Mouse (Mus musculus): ENCODE results near the gene Anp32a. TPM values are rescaled to one million over a fixed set of nuclear protein-coding genes. Genes with fewer than 3 reads are reported as not detected.
A peak's percentile ranks its signal among the peaks of the same experiment; 100 is the strongest.

Anp32a gene
- polyA plus RNA-seq, 1 experiment, result 58.2 TPM

DNA sequence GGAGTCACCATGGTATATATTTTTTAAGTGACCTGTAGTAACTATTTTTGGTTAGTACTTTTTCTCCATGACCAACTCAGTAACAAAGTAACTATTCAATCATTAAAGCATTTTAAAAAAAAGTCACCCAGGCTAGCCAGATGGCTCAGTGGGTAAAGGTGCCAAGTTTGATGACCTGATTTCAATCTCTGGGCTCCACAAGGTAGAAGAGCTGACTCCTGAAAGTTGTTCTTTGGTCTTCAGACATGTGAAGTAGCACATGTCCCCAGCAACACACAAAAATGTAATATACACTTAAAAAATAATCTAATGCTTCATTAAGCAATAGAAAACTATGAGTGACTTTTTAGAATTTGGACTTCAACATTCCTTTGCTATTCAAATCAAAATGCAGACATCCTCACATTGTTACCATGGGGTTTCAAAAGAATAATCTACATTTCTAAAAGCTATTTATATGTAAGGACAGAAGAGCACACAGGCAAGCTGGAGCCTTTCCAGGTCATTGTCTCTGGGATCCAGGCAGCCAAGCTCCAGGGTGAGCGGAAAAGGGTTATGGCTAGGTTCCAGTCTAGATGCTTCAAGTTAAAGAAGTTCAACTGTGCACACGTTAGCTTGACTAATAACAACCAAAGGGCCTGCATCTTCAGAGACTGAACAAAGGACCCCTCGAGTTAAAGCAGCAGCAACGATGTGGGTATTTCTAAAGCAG is 3.0 kb upstream of the Anp32a start:
- no peak for DNase-seq
- H3K4me3 ChIP-seq (replicated peaks; ENCODE audit: extremely low read depth, low read depth, low read length), result no peak overlapping the region
- TF ChIP-seq CTCF (IDR thresholded peaks at IDR 0.05; ENCODE audit: insufficient read depth, low read length) (no peak), POLR2A (IDR thresholded peaks at IDR 0.05; ENCODE audit: borderline replicate concordance, extremely low read depth, low read depth, low read length) (no peak)
- H3K4me1 ChIP-seq (ENCODE audit: control insufficient read depth, insufficient read depth, low read length), result peaks cover 5% of the 10 kb centered on the region; the same call in 1 of the 2 replicates
- WGBS, result 33% methylated on average over 4 of the region's 4 CpGs

DNA sequence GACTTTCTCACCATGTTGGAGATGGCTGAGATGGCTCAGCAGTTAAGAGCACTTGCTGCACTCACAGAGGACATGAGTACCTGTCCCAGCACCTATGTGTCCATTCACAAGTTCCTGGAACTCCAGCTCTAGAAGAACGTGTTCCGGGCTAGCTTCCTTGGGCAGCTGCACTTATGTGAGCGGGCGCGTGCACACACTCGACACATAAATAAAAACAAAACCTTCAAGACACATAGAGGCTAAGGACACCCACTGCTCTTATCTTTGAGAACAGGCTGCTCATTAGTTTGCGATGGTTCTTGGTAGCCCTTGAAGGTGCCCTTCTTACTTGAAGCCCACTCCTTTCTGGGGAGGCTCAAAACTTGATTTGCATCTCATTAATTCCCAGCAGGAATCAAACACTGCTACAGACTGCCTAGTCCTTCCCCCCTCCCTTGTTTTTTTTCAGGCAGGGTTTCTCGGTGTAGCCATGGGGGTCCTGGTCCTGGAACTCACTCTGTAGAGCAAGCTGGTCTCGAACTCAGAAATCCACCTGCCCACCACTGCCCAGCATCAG is 2.4 kb upstream of the Anp32a start:
- 58% methylated on average over 9 of the region's 9 CpGs for WGBS
- Histone ChIP-seq H3K4me1 (ENCODE audit: control insufficient read depth, insufficient read depth, low read length) (peaks cover 5% of the 10 kb centered on the region; the same call in 1 of the 2 replicates), H3K4me3 (replicated peaks; ENCODE audit: extremely low read depth, low read depth, low read length) (no peak overlapping the region)
- no peak for DNase-seq
- TF ChIP-seq POLR2A (IDR thresholded peaks at IDR 0.05; ENCODE audit: borderline replicate concordance, extremely low read depth, low read depth, low read length) (no peak), CTCF (IDR thresholded peaks at IDR 0.05; ENCODE audit: insufficient read depth, low read length) (no peak)

DNA sequence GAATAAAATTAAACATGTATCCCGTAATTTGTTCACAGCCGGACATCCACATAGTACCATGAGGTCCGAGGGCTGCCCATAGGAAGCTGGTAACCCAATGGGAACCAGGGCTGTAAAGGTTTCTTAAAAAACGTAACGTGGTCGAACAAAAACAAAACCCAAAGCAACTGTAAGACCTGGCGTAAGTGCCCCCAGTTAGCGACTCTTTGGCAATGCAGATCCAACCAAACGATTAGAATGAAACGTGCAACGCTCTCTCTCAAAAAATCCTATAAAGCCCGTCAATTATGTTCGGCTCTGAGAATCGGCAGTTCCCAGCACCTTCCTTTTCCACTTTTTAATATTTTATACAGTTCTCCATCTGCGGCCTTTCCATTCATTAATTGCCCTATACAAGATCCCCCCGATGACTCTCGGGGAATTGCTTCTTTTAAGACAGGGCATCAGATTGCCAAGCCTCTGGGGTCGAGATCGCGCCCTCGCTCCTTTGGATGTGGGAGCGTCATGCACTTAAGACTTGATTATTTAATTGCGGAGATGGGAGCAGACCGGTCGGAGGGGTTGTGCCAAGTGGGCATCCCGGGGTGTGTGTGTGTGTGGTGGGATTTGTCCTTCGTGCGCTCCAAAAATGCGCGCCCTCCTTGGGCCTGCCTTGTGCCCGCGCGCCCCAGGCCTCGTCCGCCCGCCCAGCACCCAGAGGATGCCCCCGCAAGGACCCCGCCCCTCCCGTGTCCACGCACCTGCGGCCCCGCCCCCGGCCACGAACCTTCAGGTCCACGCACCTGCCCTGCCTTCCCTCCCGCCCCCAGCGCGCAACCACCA is 581 bp upstream of the Anp32a start:
- no peak for TF ChIP-seq CTCF (IDR thresholded peaks at IDR 0.05; ENCODE audit: insufficient read depth, low read length)
- TF ChIP-seq POLR2A (IDR thresholded peaks at IDR 0.05; ENCODE audit: borderline replicate concordance, extremely low read depth, low read depth, low read length), result no peak
- H3K4me3 ChIP-seq (replicated peaks; ENCODE audit: extremely low read depth, low read depth, low read length), result peak overlapping the region; percentile 92
- WGBS, result 3% methylated on average over 48 of the region's 48 CpGs
- peaks cover 10% of the 10 kb centered on the region for H3K4me1 ChIP-seq (ENCODE audit: control insufficient read depth, insufficient read depth, low read length)
- peak; percentile 15 for DNase-seq

DNA sequence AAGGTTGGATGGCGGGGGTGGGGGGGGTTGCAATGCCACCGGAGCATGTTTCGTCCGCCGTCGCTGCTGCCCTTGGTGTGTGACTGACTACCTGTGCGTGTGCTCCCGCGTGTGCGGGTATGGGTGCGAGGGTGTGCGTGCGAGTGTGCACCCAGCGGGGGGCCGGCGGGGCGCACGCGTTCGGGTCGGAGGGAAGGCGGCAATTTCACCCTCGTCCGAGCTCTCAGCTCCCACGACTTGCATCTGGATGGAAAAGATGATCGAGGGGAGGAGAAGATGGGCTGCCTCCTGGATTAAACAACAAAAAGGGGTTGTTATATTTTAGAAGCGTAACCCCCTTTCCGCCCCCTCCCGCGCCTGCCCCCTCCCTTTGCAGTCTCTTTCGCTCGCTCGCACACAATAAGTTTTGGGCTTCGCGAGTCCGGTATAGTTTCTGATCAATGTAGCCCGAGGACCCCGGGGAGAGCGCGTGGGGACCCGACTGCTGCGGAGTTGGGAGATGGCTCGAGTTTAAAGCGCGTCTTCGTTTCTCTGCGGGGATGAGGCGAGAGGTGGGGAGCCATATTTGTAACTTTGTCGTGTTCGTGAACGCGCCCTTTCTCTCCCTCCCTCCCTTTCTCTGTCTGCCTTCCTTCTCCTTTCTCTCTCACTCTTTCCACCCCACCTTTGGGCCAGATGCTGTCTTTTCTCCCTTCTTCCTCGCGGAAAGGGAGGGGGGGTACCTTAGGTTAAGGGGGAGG is 778 bp downstream of the Anp32a start:
- DNase-seq, result peak; percentile 71
- under 1% methylated on average over 52 of the region's 54 CpGs for WGBS
- TF ChIP-seq CTCF (IDR thresholded peaks at IDR 0.05; ENCODE audit: insufficient read depth, low read length) (no peak), POLR2A (IDR thresholded peaks at IDR 0.05; ENCODE audit: borderline replicate concordance, extremely low read depth, low read depth, low read length) (0 out of 2 replicates have a peak, but pooled peaks have one; percentile 6)

DNA sequence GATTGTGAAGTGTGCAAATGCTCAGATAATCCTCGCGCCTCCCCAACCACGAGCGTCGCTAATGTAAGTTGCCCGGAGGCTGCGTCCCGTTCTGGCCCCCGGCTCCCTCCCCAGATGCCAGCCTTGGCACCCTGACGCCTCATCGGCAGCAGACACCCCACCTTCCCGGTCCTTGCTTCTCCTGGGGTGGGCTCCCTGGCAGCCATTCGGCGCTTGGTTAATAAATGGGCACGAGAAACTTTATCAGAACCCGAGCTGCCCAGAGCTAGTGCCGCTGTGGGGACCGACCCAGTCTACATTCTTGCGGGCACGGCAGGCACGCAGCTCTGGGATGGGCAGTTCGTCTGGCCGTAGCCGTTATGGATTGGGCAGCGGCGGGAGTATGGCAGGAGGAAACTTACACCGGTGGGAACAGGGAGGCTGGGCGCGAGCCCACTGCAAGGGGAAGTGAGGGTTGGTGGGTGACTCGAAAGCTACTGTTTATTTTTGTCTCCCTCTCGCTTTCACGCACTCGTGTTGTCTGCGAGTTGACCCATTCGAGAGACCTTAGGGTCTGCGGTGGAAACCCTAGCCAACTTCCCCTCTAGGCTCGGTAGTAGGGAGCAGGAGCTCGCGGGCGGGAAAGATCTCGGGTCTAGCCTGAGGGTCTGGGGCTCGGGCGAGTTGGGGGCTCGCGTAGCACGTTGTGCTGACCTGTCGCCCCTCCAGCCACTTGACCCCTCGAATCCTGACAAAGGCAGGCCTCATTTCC is 1.5 kb downstream of the Anp32a start:
- peak; percentile 83 for DNase-seq
- WGBS, result under 1% methylated on average over 47 of the region's 48 CpGs
- Histone ChIP-seq H3K4me3 (replicated peaks; ENCODE audit: extremely low read depth, low read depth, low read length) (peak overlapping the region; percentile 96), H3K4me1 (ENCODE audit: control insufficient read depth, insufficient read depth, low read length) (peaks cover 13% of the 10 kb centered on the region)
- TF ChIP-seq CTCF (IDR thresholded peaks at IDR 0.05; ENCODE audit: insufficient read depth, low read length) (no peak), POLR2A (IDR thresholded peaks at IDR 0.05; ENCODE audit: borderline replicate concordance, extremely low read depth, low read depth, low read length) (no peak; the same call in 1 of the 2 replicates)

More for the DNA sequence above, 778 bp downstream of the Anp32a start:
- Histone ChIP-seq H3K4me3 (replicated peaks; ENCODE audit: extremely low read depth, low read depth, low read length) (peak overlapping the region; percentile 96), H3K4me1 (ENCODE audit: control insufficient read depth, insufficient read depth, low read length) (peaks cover 13% of the 10 kb centered on the region)

DNA sequence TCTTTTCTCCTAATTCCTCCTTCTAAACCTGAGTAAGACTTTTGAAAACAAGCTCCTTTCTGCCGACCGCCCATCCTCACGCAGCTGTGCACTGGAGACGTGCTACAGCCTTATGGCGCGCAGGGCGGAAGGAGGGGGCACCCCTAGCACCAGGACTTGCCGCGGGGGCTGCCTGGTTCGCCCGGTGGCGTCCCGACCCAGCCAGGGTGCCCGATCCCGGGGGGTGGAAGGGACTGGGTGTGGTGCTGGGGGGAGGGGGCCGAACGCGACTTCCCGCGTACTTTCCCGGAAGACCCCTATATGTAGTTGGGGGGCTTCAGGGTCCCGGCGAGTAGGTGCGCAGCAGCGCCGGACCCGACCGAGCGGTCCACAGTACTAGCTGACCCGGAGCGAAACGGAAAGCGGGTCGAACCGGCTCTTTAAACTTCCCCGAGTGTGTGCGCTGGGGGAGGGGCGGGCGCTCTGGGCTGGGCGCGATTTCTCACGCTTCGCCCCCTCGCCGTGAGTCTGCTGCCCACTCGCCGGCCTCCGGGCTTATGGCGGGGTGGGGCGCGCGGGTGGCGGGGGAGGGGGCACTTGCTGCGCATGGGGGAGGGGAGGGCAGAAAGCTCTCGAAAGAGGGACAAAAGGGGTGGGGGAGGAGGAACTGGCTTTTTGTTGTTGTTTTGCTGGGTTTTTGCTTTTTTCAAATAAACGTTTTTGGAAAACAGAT is 2.3 kb downstream of the Anp32a start:
- under 1% methylated on average over 56 of the region's 56 CpGs for WGBS
- H3K4me1 ChIP-seq (ENCODE audit: control insufficient read depth, insufficient read depth, low read length), result peaks cover 15% of the 10 kb centered on the region
- peak; percentile 83 for DNase-seq
- TF ChIP-seq CTCF (IDR thresholded peaks at IDR 0.05; ENCODE audit: insufficient read depth, low read length) (no peak), POLR2A (IDR thresholded peaks at IDR 0.05; ENCODE audit: borderline replicate concordance, extremely low read depth, low read depth, low read length) (peak; percentile 58)
- peak overlapping the region; percentile 96 for H3K4me3 ChIP-seq (replicated peaks; ENCODE audit: extremely low read depth, low read depth, low read length)

DNA sequence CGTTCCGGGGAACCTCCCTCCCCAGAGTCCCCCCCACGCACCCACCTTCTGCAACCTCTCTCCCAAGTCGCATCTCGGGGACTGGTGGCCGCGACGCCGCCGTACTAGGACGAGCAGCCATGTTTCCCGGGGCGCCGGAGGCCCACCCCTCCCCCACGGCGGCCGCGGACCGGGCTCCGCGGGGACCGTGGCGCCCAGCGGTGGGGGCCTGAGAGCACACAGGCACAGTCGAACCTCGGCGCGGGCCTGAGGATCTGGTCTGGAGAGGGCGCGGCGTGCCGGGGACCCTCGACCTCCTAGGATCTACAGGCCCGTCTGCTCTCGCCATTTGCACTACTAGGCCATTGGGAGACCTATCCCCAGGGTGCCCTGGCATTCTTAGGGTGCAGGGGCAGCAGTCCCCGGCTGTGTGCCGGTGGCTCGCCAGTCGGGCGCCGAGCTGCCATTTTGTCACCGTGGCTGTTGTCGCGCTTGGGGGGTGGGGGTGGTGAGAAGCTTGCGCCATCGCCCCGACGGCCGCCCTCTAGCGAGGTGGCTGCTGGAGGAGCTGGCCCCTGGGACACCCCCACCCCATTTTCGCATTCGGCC is 2.9 kb downstream of the Anp32a start:
- TF ChIP-seq POLR2A (IDR thresholded peaks at IDR 0.05; ENCODE audit: borderline replicate concordance, extremely low read depth, low read depth, low read length), result peak; percentile 44
- no peak for TF ChIP-seq CTCF (IDR thresholded peaks at IDR 0.05; ENCODE audit: insufficient read depth, low read length)

DNA sequence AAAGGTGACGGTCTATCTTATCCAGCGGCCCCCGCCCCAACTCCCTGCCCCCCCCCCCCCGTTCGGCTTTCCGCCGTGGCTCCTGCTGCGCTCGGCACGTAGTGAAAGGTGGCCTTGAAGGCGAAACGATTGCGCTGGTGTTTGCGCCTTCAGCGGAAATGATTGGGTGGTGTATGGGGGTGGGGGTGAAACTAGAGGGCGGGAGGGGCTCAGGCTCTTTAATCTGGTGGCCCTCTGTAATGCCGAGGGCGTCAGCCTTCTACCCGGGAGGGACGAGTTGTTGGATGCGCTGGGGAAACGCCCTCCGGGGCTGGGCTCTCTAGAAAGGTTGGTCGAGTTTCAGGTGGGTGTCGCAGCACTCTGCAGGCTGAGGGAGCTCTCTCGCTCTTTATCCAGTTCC is 3.5 kb downstream of the Anp32a start:
- TF ChIP-seq POLR2A (IDR thresholded peaks at IDR 0.05; ENCODE audit: borderline replicate concordance, extremely low read depth, low read depth, low read length) (peak; percentile 67; the same call in 1 of the 2 replicates), CTCF (IDR thresholded peaks at IDR 0.05; ENCODE audit: insufficient read depth, low read length) (no peak)
- under 1% methylated on average over 26 of the region's 26 CpGs for WGBS

More for the DNA sequence above, 2.9 kb downstream of the Anp32a start:
- H3K4me1 ChIP-seq (ENCODE audit: control insufficient read depth, insufficient read depth, low read length), result peaks cover 15% of the 10 kb centered on the region
- H3K4me3 ChIP-seq (replicated peaks; ENCODE audit: extremely low read depth, low read depth, low read length), result peak overlapping the region; percentile 96
- peak; percentile 80 for DNase-seq
- under 1% methylated on average over 52 of the region's 52 CpGs for WGBS

More for the DNA sequence above, 3.5 kb downstream of the Anp32a start:
- H3K4me1 ChIP-seq (ENCODE audit: control insufficient read depth, insufficient read depth, low read length), result peaks cover 19% of the 10 kb centered on the region
- DNase-seq, result peak; percentile 73
- H3K4me3 ChIP-seq (replicated peaks; ENCODE audit: extremely low read depth, low read depth, low read length), result peak overlapping the region; percentile 96
